Mouse (Mus musculus) naive thymus-derived CD4-positive, alpha-beta T cell, adult 2 months (primary cell): ENCODE results near the gene Abcb8.

ENCODE experiments used
- DNase-seq: peaks from one replicate; pipeline ENCODE4 v3.0.0-alpha.2; 2011; ENCODE audit warnings: low read depth

Abcb8 gene

GRCm38 (mm10) chr5:24366426-24366825 is 27.0 kb upstream of the Abcb8 start:
- DNase-seq = no peak

- DNase-seq = no peak
These were observed 23.7 kb upstream of the Abcb8 start for GRCm38 (mm10) chr5:24369767-24370166.

GRCm38 (mm10) chr5:24373807-24374206 is 19.7 kb upstream of the Abcb8 start:
- no peak for DNase-seq

- DNase-seq = no peak
These were observed 19.2 kb upstream of the Abcb8 start for GRCm38 (mm10) chr5:24374216-24374615.

GRCm38 (mm10) chr5:24374666-24375328 is 18.7 kb upstream of the Abcb8 start:
- no peak for DNase-seq

- no peak for DNase-seq
These were observed 14.8 kb upstream of the Abcb8 start for GRCm38 (mm10) chr5:24378700-24379099.

GRCm38 (mm10) chr5:24379501-24379900 is 14.0 kb upstream of the Abcb8 start:
- no peak for DNase-seq

GRCm38 (mm10) chr5:24380499-24380898 is 13.0 kb upstream of the Abcb8 start:
- no peak for DNase-seq

GRCm38 (mm10) chr5:24381486-24381885 is 12.0 kb upstream of the Abcb8 start:
- DNase-seq = no peak

- DNase-seq = no peak
These were observed 11.5 kb upstream of the Abcb8 start for GRCm38 (mm10) chr5:24381988-24382387.

GRCm38 (mm10) chr5:24383026-24383859 is 10.2 kb upstream of the Abcb8 start:
- DNase-seq = peak; percentile 95

GRCm38 (mm10) chr5:24384407-24384806 is 9.1 kb upstream of the Abcb8 start:
- peak; percentile 64 for DNase-seq

GRCm38 (mm10) chr5:24385374-24385773 is 8.1 kb upstream of the Abcb8 start:
- no peak for DNase-seq

GRCm38 (mm10) chr5:24385887-24386550 is 7.4 kb upstream of the Abcb8 start:
- DNase-seq = no peak

- DNase-seq = peak; percentile 64
These were observed 5.9 kb upstream of the Abcb8 start for GRCm38 (mm10) chr5:24387264-24388241.

- DNase-seq = no peak
These were observed 5.1 kb upstream of the Abcb8 start for GRCm38 (mm10) chr5:24388246-24388915.

- DNase-seq = peak; percentile 68
These were observed 4.3 kb upstream of the Abcb8 start for GRCm38 (mm10) chr5:24389011-24389657.

- DNase-seq = no peak
These were observed 3.8 kb upstream of the Abcb8 start for GRCm38 (mm10) chr5:24389658-24390020.

GRCm38 (mm10) chr5:24391864-24392263 is 1.6 kb upstream of the Abcb8 start, which contains the start of gene Atg9b:
TSS of gene Atg9b (minus strand) at chr5:24392143.
- DNase-seq = no peak

- peak; percentile 28 for DNase-seq
These were observed 739 bp upstream of the Abcb8 start for GRCm38 (mm10) chr5:24392724-24393123.
